Mouse (Mus musculus): Measurements from ENCODE around the gene Dnajc6. TPM values are rescaled to one million over a fixed set of nuclear protein-coding genes. Genes with fewer than 3 reads are reported as not detected.

Dnajc6 gene
- total and polyA plus RNA-seq, 3 experiments, result 15.0 to 20.2 TPM; not detected in 1

GRCm38 (mm10) chr4:101516434-101517168, 20.2 kb downstream of the Dnajc6 start (continued):
- TF ChIP-seq TBP (IDR thresholded peaks at IDR 0.05; ENCODE audit: low read depth, low read length) (peak; percentile 26; the same call in 1 of the 2 replicates), CHD2 (IDR thresholded peaks at IDR 0.05; ENCODE audit: low read length) (no peak), POLR2A (IDR thresholded peaks at IDR 0.05; ENCODE audit: control insufficient read depth in 1 of 2, insufficient read depth in 1 of 2, low read depth in 1 of 2, low read length in 2 of 2, poor library complexity in 1 of 2) (no peak), TCF12 (IDR thresholded peaks at IDR 0.05; ENCODE audit: low read depth, low read length) (peak; percentile 84)

GRCm38 (mm10) chr4:101531901-101532300, 35.5 kb downstream of the Dnajc6 start:
- H3K9me3 ChIP-seq (replicated peaks; ENCODE audit: insufficient read depth, low read length), result no peaks in the 10 kb centered on the region
- TF ChIP-seq ZMIZ1 (IDR thresholded peaks at IDR 0.05; ENCODE audit: low read depth, low read length), result no peak
- no peak for TF ChIP-seq GABPA (IDR thresholded peaks at IDR 0.05; ENCODE audit: low read depth, low read length)
- no peak for TF ChIP-seq TCF12 (IDR thresholded peaks at IDR 0.05; ENCODE audit: low read depth, low read length)
- TF ChIP-seq ETS1 (IDR thresholded peaks at IDR 0.05; ENCODE audit: low read depth, low read length), result no peak
- TF ChIP-seq MXI1 (IDR thresholded peaks at IDR 0.05; ENCODE audit: low read depth, low read length), result no peak
- no peak for TF ChIP-seq MEF2A (IDR thresholded peaks at IDR 0.05; ENCODE audit: extremely low read depth, insufficient replicate concordance, low read depth, low read length, poor library complexity, severe bottlenecking)
- TF ChIP-seq ZNF384 (IDR thresholded peaks at IDR 0.05; ENCODE audit: low read depth, low read length), result no peak
- no peak for TF ChIP-seq MYB (IDR thresholded peaks at IDR 0.05; ENCODE audit: low read depth, low read length)
- no peak for TF ChIP-seq KAT2A (conservative IDR thresholded peaks at IDR 0.05; ENCODE audit: low read depth, low read length)
- TF ChIP-seq CTCF (IDR thresholded peaks at IDR 0.05 in 2 of 3, conservative IDR thresholded peaks at IDR 0.05 in 1 of 3; ENCODE audit: control insufficient read depth in 1 of 3, insufficient read depth in 1 of 3, low read depth in 2 of 3, low read length in 3 of 3, poor library complexity in 1 of 3, severe bottlenecking in 1 of 3), result no peak
- no peak for TF ChIP-seq RCOR1 (IDR thresholded peaks at IDR 0.05; ENCODE audit: low read depth, low read length)
- TF ChIP-seq MYC (IDR thresholded peaks at IDR 0.05; ENCODE audit: low read depth, low read length), result no peak
- H3K4me3 ChIP-seq (ENCODE audit: control insufficient read depth in 1 of 2, insufficient read depth in 1 of 2, low read depth in 2 of 2, low read length in 2 of 2), result no peak overlapping the region
- H3K79me2 ChIP-seq (ENCODE audit: control insufficient read depth, insufficient read depth, low read length, poor library complexity), result no peaks in the 10 kb centered on the region; the same call in none of the 2 replicates
- H3K4me1 ChIP-seq (ENCODE audit: control insufficient read depth in 1 of 2, insufficient read depth in 2 of 2, low read length in 2 of 2), result no peaks in the 10 kb centered on the region
- H3K27me3 ChIP-seq (ENCODE audit: control insufficient read depth in 1 of 2, insufficient read depth in 2 of 2, low read length in 2 of 2), result no peaks in the 10 kb centered on the region
- no peak overlapping the region for H3K9ac ChIP-seq (ENCODE audit: control insufficient read depth, low read depth, low read length, poor library complexity, severe bottlenecking)
- no peak for DNase-seq (ENCODE audit: low read depth, low spot score)
- H3K36me3 ChIP-seq (ENCODE audit: control insufficient read depth in 1 of 2, insufficient read depth in 2 of 2, low read length in 2 of 2), result peaks cover 0 to 3% of the 10 kb centered on the region in 2 experiments; a peak in 2 of 4 replicates
- no peak overlapping the region for H3K27ac ChIP-seq (ENCODE audit: control insufficient read depth, low read depth, low read length)

GRCm38 (mm10) chr4:101540516-101540915, 44.1 kb downstream of the Dnajc6 start:
- Histone ChIP-seq H3K27ac (ENCODE audit: control insufficient read depth, low read depth, low read length) (no peak overlapping the region), H3K9ac (ENCODE audit: control insufficient read depth, low read depth, low read length, poor library complexity, severe bottlenecking) (no peak overlapping the region), H3K4me3 (ENCODE audit: control insufficient read depth in 1 of 2, insufficient read depth in 1 of 2, low read depth in 2 of 2, low read length in 2 of 2) (no peak overlapping the region), H3K36me3 (ENCODE audit: control insufficient read depth in 1 of 2, insufficient read depth in 2 of 2, low read length in 2 of 2) (peaks cover 0 to 8% of the 10 kb centered on the region in 2 experiments; a peak in 3 of 4 replicates), H3K4me1 (ENCODE audit: control insufficient read depth in 1 of 2, insufficient read depth in 2 of 2, low read length in 2 of 2) (peaks cover 0 to 2% of the 10 kb centered on the region in 2 experiments; a peak in 1 of 4 replicates), H3K9me3 (replicated peaks; ENCODE audit: insufficient read depth, low read length) (no peaks in the 10 kb centered on the region), H3K79me2 (ENCODE audit: control insufficient read depth, insufficient read depth, low read length, poor library complexity) (no peaks in the 10 kb centered on the region), H3K27me3 (ENCODE audit: control insufficient read depth in 1 of 2, insufficient read depth in 2 of 2, low read length in 2 of 2) (no peaks in the 10 kb centered on the region)
- TF ChIP-seq USF2 (IDR thresholded peaks at IDR 0.05; ENCODE audit: borderline replicate concordance in 1 of 2, insufficient read depth in 1 of 2, low read depth in 1 of 2, low read length in 2 of 2) (no peak), JUND (IDR thresholded peaks at IDR 0.05; ENCODE audit: low read depth, low read length) (no peak), ETS1 (IDR thresholded peaks at IDR 0.05; ENCODE audit: low read depth, low read length) (no peak), TBP (IDR thresholded peaks at IDR 0.05; ENCODE audit: low read depth, low read length) (no peak), GATA1 (IDR thresholded peaks at IDR 0.05; ENCODE audit: low read depth, low read length) (no peak), MXI1 (IDR thresholded peaks at IDR 0.05; ENCODE audit: low read depth, low read length) (no peak), KAT2A (conservative IDR thresholded peaks at IDR 0.05; ENCODE audit: low read depth, low read length) (no peak)
- DNase-seq (ENCODE audit: low read depth, low spot score), result no peak
